Mouse (Mus musculus) frontal cortex, postnatal 10 days (tissue): Measurements from ENCODE around the gene Arpin.

Source experiments
- DNase-seq, 2 experiments: peaks; one replicate each; pipeline ENCODE4 v3.0.0; 2022; ENCODE audit warnings: low spot score in 2 of 2, mixed read lengths in 1 of 2

Gene Arpin

GRCm38 (mm10) chr7:79934862-79935510 is at the start of gene Arpin:
TSS of gene Arpin (minus strand) at chr7:79935359.
- DNase-seq = peak in 1 of 2 experiments; percentile 46

- DNase-seq = no peak
These were observed 40.2 kb upstream of the Arpin start for GRCm38 (mm10) chr7:79975316-79975715.

GRCm38 (mm10) chr7:79972195-79972594 is 37.0 kb upstream of the Arpin start:
- DNase-seq = no peak

- DNase-seq = no peak
These were observed 35.2 kb upstream of the Arpin start for GRCm38 (mm10) chr7:79970336-79970735.

GRCm38 (mm10) chr7:79968326-79968725 is 33.2 kb upstream of the Arpin start:
- no peak for DNase-seq

- DNase-seq = no peak
These were observed 26.4 kb upstream of the Arpin start for GRCm38 (mm10) chr7:79961600-79961999.

- no peak for DNase-seq
These were observed 21.0 kb upstream of the Arpin start for GRCm38 (mm10) chr7:79956131-79956530.

GRCm38 (mm10) chr7:79954890-79955289 is 19.7 kb upstream of the Arpin start:
- no peak for DNase-seq

- DNase-seq = no peak
These were observed 15.9 kb upstream of the Arpin start for GRCm38 (mm10) chr7:79951038-79951437.

- no peak for DNase-seq
These were observed 15.1 kb upstream of the Arpin start for GRCm38 (mm10) chr7:79950236-79950635.

GRCm38 (mm10) chr7:79935511-79936205 is 499 bp upstream of the Arpin start:
- DNase-seq = no peak

GRCm38 (mm10) chr7:79934461-79934860 is 698 bp downstream of the Arpin start:
- DNase-seq = no peak

GRCm38 (mm10) chr7:79928516-79929052 is 6.6 kb downstream of the Arpin start:
- DNase-seq = no peak

- DNase-seq = peak; percentile 83 to 90
These were observed 14.7 kb downstream of the Arpin start, which contains the start of gene Ap3s2 for GRCm38 (mm10) chr7:79920344-79920983. TSS of gene Ap3s2 (minus strand) at chr7:79920649.

GRCm38 (mm10) chr7:79914556-79914955 is 20.6 kb downstream of the Arpin start:
- DNase-seq = no peak

GRCm38 (mm10) chr7:79907356-79907755 is 27.8 kb downstream of the Arpin start:
- no peak for DNase-seq

- DNase-seq = no peak
These were observed 28.2 kb downstream of the Arpin start for GRCm38 (mm10) chr7:79906914-79907313.

GRCm38 (mm10) chr7:79905193-79905592 is 30.0 kb downstream of the Arpin start:
- no peak for DNase-seq

GRCm38 (mm10) chr7:79903160-79903792 is 31.9 kb downstream of the Arpin start:
- DNase-seq = no peak

GRCm38 (mm10) chr7:79900753-79901152 is 34.4 kb downstream of the Arpin start:
- DNase-seq = no peak

GRCm38 (mm10) chr7:79895225-79895624 is 39.9 kb downstream of the Arpin start:
- no peak for DNase-seq

GRCm38 (mm10) chr7:79894790-79895189 is 40.4 kb downstream of the Arpin start:
- DNase-seq = no peak
